Mouse (Mus musculus) activated CD4-positive, CD25-positive, alpha-beta regulatory T cell, adult 9 weeks (primary cell): Measurements from ENCODE around the gene Olfr1469. TPM values are rescaled to one million over a fixed set of nuclear protein-coding genes. Genes with fewer than 3 reads are reported as not detected.

Experiments used
- polyA plus RNA-seq: library from polyadenylated mRNA; unstranded; fragments of 100-300 nt; shearing (Covaris generic); gene quantifications from one replicate; pipeline ENCODE4 v1.2.1, GENCODE M21; 2017

The Olfr1469 gene
- polyA plus RNA-seq, result not detected

DNA sequence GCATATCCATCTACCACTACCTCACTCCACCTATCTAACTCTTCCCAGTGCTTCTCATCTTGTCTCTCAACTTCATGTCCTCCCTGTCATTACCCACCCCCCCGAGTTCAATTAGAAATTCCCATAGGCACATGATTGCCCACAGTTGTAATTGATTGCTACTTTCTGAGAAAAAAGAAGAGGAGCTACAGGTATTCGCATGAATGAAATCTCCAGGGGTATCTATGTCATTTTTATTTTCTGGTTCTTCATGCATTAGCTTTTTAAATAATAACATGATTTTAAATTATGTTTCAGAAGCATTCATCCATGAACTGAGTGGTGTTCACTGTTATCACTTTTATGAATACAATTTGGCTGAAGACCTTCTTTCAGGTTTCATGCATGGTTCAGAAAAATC is at the start of gene Olfr1469:
TSS of gene Olfr1469 (plus strand) at position 301 of the 400 bp plus-strand sequence.

DNA sequence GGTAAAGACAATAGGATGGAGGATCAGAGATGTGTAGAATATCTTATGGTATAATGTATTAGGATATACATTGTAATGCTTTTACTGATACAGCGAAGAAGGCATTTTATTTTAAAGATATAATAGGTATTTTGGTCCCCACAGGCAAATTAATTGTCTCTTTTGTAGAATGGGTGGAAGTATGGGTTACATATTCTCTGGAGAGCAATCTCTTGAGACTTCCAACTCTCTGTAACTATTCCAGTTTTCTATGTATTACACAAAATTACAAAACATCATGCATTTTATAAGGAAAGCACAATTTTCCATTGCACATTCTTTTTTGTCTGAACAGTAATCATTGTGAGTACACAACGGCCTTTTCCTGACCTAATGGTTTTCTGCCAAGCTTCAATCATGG is 45.7 kb upstream of the Olfr1469 start, which contains the start of gene Olfr1467:
TSS of gene Olfr1467 (plus strand) at position 301 of the 400 bp plus-strand sequence.

DNA sequence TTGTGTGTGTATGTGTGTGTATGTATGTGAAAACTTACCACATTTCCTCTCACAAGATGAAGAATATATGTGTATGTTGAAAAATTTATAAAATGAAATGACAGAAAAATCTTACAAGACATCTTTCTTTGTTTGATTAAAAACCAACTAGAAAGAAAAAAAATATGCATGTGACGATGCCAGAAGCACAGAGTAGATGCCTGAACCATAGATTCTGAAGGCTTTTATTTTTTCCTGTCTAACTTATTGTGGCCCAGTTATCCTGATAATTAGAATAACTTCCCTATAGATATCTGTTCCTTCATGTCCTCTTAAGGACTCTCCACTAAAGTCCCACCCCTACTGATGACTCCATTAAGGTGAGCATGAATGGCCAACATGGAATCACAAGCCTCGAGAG is 35.5 kb downstream of the Olfr1469 start, which contains the start of gene Olfr1471:
TSS of gene Olfr1471 (plus strand) at position 301 of the 400 bp plus-strand sequence.

DNA sequence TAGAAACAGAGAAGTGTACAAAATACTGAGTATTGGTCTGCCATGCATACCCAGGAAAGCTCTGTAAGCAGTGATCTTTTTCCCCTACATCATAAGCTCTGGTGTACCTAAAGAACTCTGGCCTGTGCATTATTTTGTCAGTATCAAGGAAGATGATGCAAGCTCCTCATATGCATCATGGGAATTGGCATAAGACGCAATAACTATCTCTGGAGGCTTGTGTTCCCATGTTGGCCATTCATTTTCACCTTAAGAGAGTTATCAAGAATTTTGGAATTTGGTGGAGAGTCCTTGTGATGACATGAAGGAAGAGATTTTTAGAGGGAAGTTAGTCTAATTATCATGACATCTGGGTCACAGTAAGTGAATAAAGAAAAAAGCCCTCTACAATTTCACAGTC is 48.3 kb downstream of the Olfr1469 start, which contains the start of gene Olfr1472:
TSS of gene Olfr1472 (minus strand) at position 101 of the 400 bp plus-strand sequence.

Other genes starting within 250 kb of the Olfr1469 start
- gene Olfr1461, start 244.8 kb upstream of the Olfr1469 start, polyA plus RNA-seq, result not detected
- not detected for gene Olfr1462, start 222.1 kb upstream of the Olfr1469 start, polyA plus RNA-seq
- not detected for gene Olfr1463, start 176.5 kb upstream of the Olfr1469 start, polyA plus RNA-seq
- not detected for gene Olfr1465, start 92.3 kb upstream of the Olfr1469 start, polyA plus RNA-seq
- not detected for gene Olfr1466, start 69.0 kb upstream of the Olfr1469 start, polyA plus RNA-seq
- not detected for gene Olfr1467, start 45.6 kb upstream of the Olfr1469 start, polyA plus RNA-seq
- gene Olfr1471, start 35.6 kb downstream of the Olfr1469 start, polyA plus RNA-seq, result not detected
- gene Olfr1472, start 48.2 kb downstream of the Olfr1469 start, polyA plus RNA-seq, result not detected
- not detected for gene Olfr1474, start 61.7 kb downstream of the Olfr1469 start, polyA plus RNA-seq
- gene Olfr1475, start 72.3 kb downstream of the Olfr1469 start, polyA plus RNA-seq, result not detected
- not detected for gene Olfr1477, start 92.7 kb downstream of the Olfr1469 start, polyA plus RNA-seq
- gene Olfr1480, start 120.1 kb downstream of the Olfr1469 start, polyA plus RNA-seq, result not detected
- not detected for gene Olfr1484, start 175.7 kb downstream of the Olfr1469 start, polyA plus RNA-seq
- gene Olfr1487, start 209.5 kb downstream of the Olfr1469 start, polyA plus RNA-seq, result not detected
- not detected for gene Olfr1489, start 223.8 kb downstream of the Olfr1469 start, polyA plus RNA-seq
- not detected for gene Olfr1490, start 243.2 kb downstream of the Olfr1469 start, polyA plus RNA-seq